Mouse (Mus musculus) liver, embryonic 16.5 days (tissue): ENCODE measurements around the gene Agpat3. TPM values are rescaled to one million over a fixed set of nuclear protein-coding genes. Genes with fewer than 3 reads are reported as not detected.

Experiments used
- ATAC-seq: fragments of 200-750 bp; cut with Nextera tagmentation; 2 replicates; pipeline ENCODE4 v1.8.0; 2017; ENCODE audit warnings: low read depth, mild to moderate bottlenecking, moderate number of reproducible peaks, moderate library complexity
- H3K27ac ChIP-seq: fragments of 300-500 bp; sonication (generic); 2 replicates; pipeline ENCODE4 v1.5.1; 2014; ENCODE audit warnings: mild to moderate bottlenecking, low read length
- H3K27me3 ChIP-seq: fragments of 300-500 bp; sonication (generic); 2 replicates; pipeline ENCODE4 v1.6.1; 2014; ENCODE audit warnings: low read depth, low read length, mixed read lengths; ENCODE audit not compliant: control insufficient read depth, insufficient read depth
- H3K36me3 ChIP-seq: fragments of 300-500 bp; sonication (generic); 2 replicates; pipeline ENCODE4 v1.6.1; 2014; ENCODE audit warnings: mild to moderate bottlenecking; ENCODE audit not compliant: control insufficient read depth, insufficient read depth
- H3K4me1 ChIP-seq: fragments of 300-500 bp; sonication (generic); 2 replicates; pipeline ENCODE4 v1.6.1; 2014; ENCODE audit warnings: low read depth, low read length, mixed read lengths; ENCODE audit not compliant: control insufficient read depth
- H3K4me2 ChIP-seq: fragments of 300-500 bp; sonication (generic); 2 replicates; pipeline ENCODE4 v1.6.1; 2014; ENCODE audit warnings: low read depth, low read length, mixed read lengths
- H3K4me3 ChIP-seq: fragments of 300-500 bp; sonication (generic); 2 replicates; pipeline ENCODE4 v1.5.1; 2014; ENCODE audit warnings: low read depth, mild to moderate bottlenecking, low read length
- H3K9ac ChIP-seq: fragments of 300-500 bp; sonication (generic); 2 replicates; pipeline ENCODE4 v1.6.1; 2014; ENCODE audit warnings: low read depth, low read length
- H3K9me3 ChIP-seq: fragments of 300-500 bp; sonication (generic); replicated peaks from 2 replicates; pipeline ENCODE4 v1.6.1; 2016; ENCODE audit warnings: low read length; ENCODE audit not compliant: control insufficient read depth
- WGBS: fragments of 180-500 bp; shearing (Covaris S2); extraction: QIAGEN DNeasy Blood & Tissue Kit; methylation state at CpG from one replicate; pipeline ENCODE4 v1.1.7; 2014; ENCODE audit not compliant: insufficient replicate concordance; 5-methylcytosine and 5-hydroxymethylcytosine counted together
- polyA plus RNA-seq: library from polyadenylated mRNA; unstranded; fragments of >200 nt; fragmentation: Nextera tagmentation; extraction: Ambion mirVana; gene quantifications from 2 replicates; pipeline ENCODE4 v1.2.1, GENCODE M21; 2015

The Agpat3 gene
- polyA plus RNA-seq, 1 experiment from 2014 or later, result 26.8 TPM

GRCm38 (mm10) chr10:78298651-78299644 lies 53.3 kb downstream of the Agpat3 start:
- peak overlapping the region; percentile 35; the same call in 1 of the 2 replicates for H3K27ac ChIP-seq
- H3K4me1 ChIP-seq, result peaks cover 5% of the 10 kb centered on the region; the same call in 1 of the 2 replicates
- no peak for ATAC-seq
- H3K4me3 ChIP-seq, result no peak overlapping the region
- no peaks in the 10 kb centered on the region for H3K27me3 ChIP-seq
- no peaks in the 10 kb centered on the region for H3K36me3 ChIP-seq
- H3K4me2 ChIP-seq, result no peak overlapping the region
- WGBS, result 66% methylated on average over 8 of the region's 8 CpGs
- H3K9ac ChIP-seq, result no peak overlapping the region
- no peaks in the 10 kb centered on the region for H3K9me3 ChIP-seq

- Histone ChIP-seq H3K9ac (no peak overlapping the region), H3K4me3 (no peak overlapping the region; the same call in 1 of the 2 replicates), H3K27me3 (no peaks in the 10 kb centered on the region), H3K27ac (peak overlapping the region; percentile 65), H3K4me1 (peaks cover 12% of the 10 kb centered on the region), H3K4me2 (peak overlapping the region; percentile 22; the same call in 1 of the 2 replicates), H3K9me3 (no peaks in the 10 kb centered on the region), H3K36me3 (no peaks in the 10 kb centered on the region)
- ATAC-seq, result peak; percentile 75
- 22% methylated on average over 15 of the region's 15 CpGs for WGBS
Observed at GRCm38 (mm10) chr10:78297576-78298484, 54.5 kb downstream of the Agpat3 start.

GRCm38 (mm10) chr10:78296980-78297379 lies 55.3 kb downstream of the Agpat3 start:
- no peaks in the 10 kb centered on the region for H3K9me3 ChIP-seq
- no peaks in the 10 kb centered on the region for H3K27me3 ChIP-seq
- H3K4me1 ChIP-seq, result peaks cover 15% of the 10 kb centered on the region
- no peak overlapping the region for H3K9ac ChIP-seq
- H3K4me3 ChIP-seq, result no peak overlapping the region
- 40% methylated on average over 4 of the region's 4 CpGs for WGBS
- H3K36me3 ChIP-seq, result no peaks in the 10 kb centered on the region
- H3K4me2 ChIP-seq, result no peak overlapping the region
- no peak for ATAC-seq
- no peak overlapping the region for H3K27ac ChIP-seq

GRCm38 (mm10) chr10:78296371-78296770 lies 55.9 kb downstream of the Agpat3 start:
- Histone ChIP-seq H3K27me3 (no peaks in the 10 kb centered on the region), H3K4me1 (peaks cover 15% of the 10 kb centered on the region), H3K9ac (no peak overlapping the region), H3K9me3 (no peaks in the 10 kb centered on the region), H3K27ac (no peak overlapping the region), H3K36me3 (no peaks in the 10 kb centered on the region), H3K4me3 (no peak overlapping the region), H3K4me2 (no peak overlapping the region)
- ATAC-seq, result no peak
- 67% methylated on average over 5 of the region's 5 CpGs for WGBS

GRCm38 (mm10) chr10:78293576-78293975 lies 58.7 kb downstream of the Agpat3 start:
- no peak overlapping the region for H3K4me2 ChIP-seq
- no peaks in the 10 kb centered on the region for H3K27me3 ChIP-seq
- H3K4me1 ChIP-seq, result peaks cover 15% of the 10 kb centered on the region
- no peak overlapping the region for H3K4me3 ChIP-seq
- ATAC-seq, result peak; percentile 23
- WGBS, result 41% methylated on average over 1 of the region's 1 CpGs
- no peaks in the 10 kb centered on the region for H3K36me3 ChIP-seq
- no peak overlapping the region for H3K9ac ChIP-seq
- no peaks in the 10 kb centered on the region for H3K9me3 ChIP-seq
- no peak overlapping the region for H3K27ac ChIP-seq

- WGBS, result 63% methylated on average over 5 of the region's 5 CpGs
- no peak overlapping the region for H3K9ac ChIP-seq
- H3K27ac ChIP-seq, result no peak overlapping the region
- H3K9me3 ChIP-seq, result no peaks in the 10 kb centered on the region
- no peak overlapping the region for H3K4me2 ChIP-seq
- peaks cover 10% of the 10 kb centered on the region for H3K4me1 ChIP-seq
- H3K36me3 ChIP-seq, result no peaks in the 10 kb centered on the region
- ATAC-seq, result no peak
- no peaks in the 10 kb centered on the region for H3K27me3 ChIP-seq
- no peak overlapping the region for H3K4me3 ChIP-seq
Observed at GRCm38 (mm10) chr10:78292381-78292780, 59.9 kb downstream of the Agpat3 start.

- 72% methylated on average over 8 of the region's 8 CpGs for WGBS
Observed at GRCm38 (mm10) chr10:78290730-78291535, 61.4 kb downstream of the Agpat3 start.

GRCm38 (mm10) chr10:78288896-78289295 lies 63.4 kb downstream of the Agpat3 start:
- 0 out of 2 replicates have a peak, but pooled peaks cover 4% of the 10 kb centered on the region for H3K36me3 ChIP-seq
- H3K27ac ChIP-seq, result no peak overlapping the region
- no peak for ATAC-seq
- H3K9me3 ChIP-seq, result no peaks in the 10 kb centered on the region
- H3K4me1 ChIP-seq, result peaks cover 9% of the 10 kb centered on the region
- no peak overlapping the region for H3K9ac ChIP-seq
- WGBS, result 62% methylated on average over 4 of the region's 4 CpGs
- no peak overlapping the region for H3K4me3 ChIP-seq
- no peaks in the 10 kb centered on the region for H3K27me3 ChIP-seq
- no peak overlapping the region for H3K4me2 ChIP-seq

More at GRCm38 (mm10) chr10:78290730-78291535, 61.4 kb downstream of the Agpat3 start:
- no peak overlapping the region for H3K4me2 ChIP-seq
- no peaks in the 10 kb centered on the region for H3K36me3 ChIP-seq
- H3K4me3 ChIP-seq, result no peak overlapping the region
- H3K9ac ChIP-seq, result no peak overlapping the region
- peaks cover 9% of the 10 kb centered on the region for H3K4me1 ChIP-seq
- no peak for ATAC-seq
- no peaks in the 10 kb centered on the region for H3K9me3 ChIP-seq
- H3K27me3 ChIP-seq, result no peaks in the 10 kb centered on the region
- no peak overlapping the region for H3K27ac ChIP-seq
